Mouse (Mus musculus) MEL (cell line): ENCODE results near the gene Rnf220.

Source experiments
- CHD1 ChIP-seq: IDR thresholded peaks from 2 replicates; pipeline ENCODE4 v1.6.1; 2012; ENCODE audit warnings: low read depth, mild to moderate bottlenecking, inconsistent platforms, low read length, improper control_type of control experiment
- CHD2 ChIP-seq: IDR thresholded peaks from 2 replicates; pipeline ENCODE4 v1.6.1; 2011; ENCODE audit warnings: low read length, improper control_type of control experiment
- CTCF ChIP-seq, 3 experiments: IDR thresholded peaks in 2 of 3; conservative IDR thresholded peaks in 1 of 3; 2 replicates each; pipeline ENCODE4 v1.5.1; 2011 to 2012; ENCODE audit warnings: low read length in 3 of 3, low read depth in 2 of 3, mild to moderate bottlenecking in 2 of 3, improper control_type of control experiment in 1 of 3, inconsistent platforms in 1 of 3, mixed read lengths in 1 of 3, moderate library complexity in 1 of 3; ENCODE audit not compliant: control insufficient read depth in 1 of 3, insufficient read depth in 1 of 3, poor library complexity in 1 of 3, severe bottlenecking in 1 of 3
- EP300 ChIP-seq, 2 experiments: IDR thresholded peaks; 2 replicates each; pipeline ENCODE4 v1.6.1; 2011; ENCODE audit warnings: improper control_type of control experiment in 2 of 2, low read length in 2 of 2, low read depth in 1 of 2, mild to moderate bottlenecking in 1 of 2
- HCFC1 ChIP-seq: IDR thresholded peaks from 2 replicates; pipeline ENCODE4 v1.6.1; 2012; ENCODE audit warnings: low read depth, mild to moderate bottlenecking, inconsistent platforms, low read length, improper control_type of control experiment, moderate library complexity
- MEF2A ChIP-seq: IDR thresholded peaks from 2 replicates; pipeline ENCODE4 v1.6.1; 2014; ENCODE audit warnings: low read depth, mild to moderate bottlenecking, inconsistent platforms, low read length, improper control_type of control experiment; ENCODE audit not compliant: poor library complexity, insufficient replicate concordance, severe bottlenecking; ENCODE audit errors: extremely low read depth
- POLR2A ChIP-seq, 2 experiments: IDR thresholded peaks; 2 replicates each; pipeline ENCODE4 v1.6.1; 2011 to 2012; ENCODE audit warnings: low read length in 2 of 2, mild to moderate bottlenecking in 2 of 2, control low read depth in 1 of 2, improper control_type of control experiment in 1 of 2, low read depth in 1 of 2, moderate library complexity in 1 of 2; ENCODE audit not compliant: control insufficient read depth in 1 of 2, insufficient read depth in 1 of 2, poor library complexity in 1 of 2
- POLR2AphosphoS2 ChIP-seq: IDR thresholded peaks from 2 replicates; pipeline ENCODE4 v1.6.1; 2011; ENCODE audit warnings: low read length, improper control_type of control experiment
- RCOR1 ChIP-seq: IDR thresholded peaks from 2 replicates; pipeline ENCODE4 v1.6.1; 2012; ENCODE audit warnings: low read depth, mild to moderate bottlenecking, inconsistent platforms, low read length, improper control_type of control experiment
- SIN3A ChIP-seq: IDR thresholded peaks from 2 replicates; pipeline ENCODE4 v1.6.1; 2012; ENCODE audit warnings: low read length, improper control_type of control experiment, inconsistent platforms
- TBP ChIP-seq: IDR thresholded peaks from 2 replicates; pipeline ENCODE4 v1.8.0; 2011; ENCODE audit warnings: low read depth, low read length, improper control_type of control experiment
- USF1 ChIP-seq: IDR thresholded peaks from 2 replicates; pipeline ENCODE4 v1.6.1; 2014; ENCODE audit warnings: low read depth, mild to moderate bottlenecking, inconsistent platforms, low read length, improper control_type of control experiment, moderate library complexity
- USF2 ChIP-seq, 2 experiments: IDR thresholded peaks; 2 replicates each; pipeline ENCODE4 v1.6.1; 2011 to 2012; ENCODE audit warnings: improper control_type of control experiment in 2 of 2, low read length in 2 of 2, borderline replicate concordance in 1 of 2, inconsistent platforms in 1 of 2, low read depth in 1 of 2, mild to moderate bottlenecking in 1 of 2; ENCODE audit not compliant: insufficient read depth in 1 of 2

DNA sequence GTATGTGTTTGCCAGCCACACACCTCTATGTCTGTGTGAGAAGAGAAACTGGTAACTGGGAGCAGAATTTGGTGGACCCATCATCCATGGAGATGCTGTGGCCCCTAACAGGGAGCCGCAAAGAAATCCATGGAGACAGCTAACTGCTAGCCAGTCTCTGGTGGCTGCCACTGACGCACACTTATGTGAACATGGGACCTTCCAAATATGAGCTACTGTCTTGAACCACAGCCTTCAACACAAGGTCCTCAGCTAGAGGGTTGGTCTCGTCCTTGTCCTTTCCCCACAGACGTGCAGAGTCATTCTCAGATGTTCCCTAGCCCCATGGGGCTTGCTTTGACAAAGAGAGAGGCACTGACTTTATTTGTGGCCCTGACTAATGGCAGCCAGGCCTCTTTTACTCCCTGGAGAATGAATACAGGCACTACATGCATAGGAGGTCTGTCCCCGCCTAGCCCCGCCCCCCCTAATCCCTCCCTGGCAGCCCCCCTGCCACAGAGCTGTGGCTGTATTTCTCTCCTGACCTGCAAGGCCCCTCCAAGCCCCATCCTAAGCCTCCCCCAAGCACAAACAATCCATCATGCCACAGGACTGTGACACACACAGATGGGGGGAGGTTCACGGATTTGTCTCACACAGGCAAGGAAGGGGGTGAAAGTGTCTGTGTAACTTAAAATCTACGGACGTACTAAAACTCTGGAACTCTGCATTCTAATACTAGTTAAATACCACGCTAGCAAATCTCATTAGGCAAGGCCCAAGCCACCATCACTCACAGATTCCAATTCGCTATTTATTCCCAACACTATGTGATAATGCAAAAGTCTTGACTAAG is 16.0 kb downstream of the Rnf220 start:
- no peak for TF ChIP-seq CTCF (IDR thresholded peaks at IDR 0.05 in 2 of 3, conservative IDR thresholded peaks at IDR 0.05 in 1 of 3; ENCODE audit: control insufficient read depth in 1 of 3, insufficient read depth in 1 of 3, low read depth in 2 of 3, low read length in 3 of 3, poor library complexity in 1 of 3, severe bottlenecking in 1 of 3)
- TF ChIP-seq USF1 = no peak
- no peak for TF ChIP-seq POLR2A (IDR thresholded peaks at IDR 0.05; ENCODE audit: control insufficient read depth in 1 of 2, insufficient read depth in 1 of 2, low read depth in 1 of 2, low read length in 2 of 2, poor library complexity in 1 of 2)
- no peak for TF ChIP-seq CHD1
- no peak for TF ChIP-seq USF2 (IDR thresholded peaks at IDR 0.05; ENCODE audit: borderline replicate concordance in 1 of 2, insufficient read depth in 1 of 2, low read depth in 1 of 2, low read length in 2 of 2)
- no peak for TF ChIP-seq MEF2A
- no peak for TF ChIP-seq HCFC1
- no peak for TF ChIP-seq EP300 (IDR thresholded peaks at IDR 0.05; ENCODE audit: low read depth in 1 of 2, low read length in 2 of 2)
- no peak for TF ChIP-seq CHD2
- TF ChIP-seq POLR2AphosphoS2 = no peak
- TF ChIP-seq RCOR1 = no peak
- TF ChIP-seq SIN3A = no peak
- no peak for TF ChIP-seq TBP
